Comparison of ENCODE assay signal across 24 mouse cellular contexts in genomic region chr8:34449391-34450044, GRCm38 (mm10).
DNase-seq lines count a peak whose midpoint lies in the region; ATAC-seq and TF ChIP-seq lines count a peak whose summit lies in the region.
"Had no signal": no experiment of that assay in that cellular context is flagged by ENCODE, and none has a peak within 500 bp of the region (broad histone marks: within the 10 kb centered on the region; RNA-seq: fewer than 3 reads in every experiment).

No protein-coding gene starts in this region.

- H3K36me3 ChIP-seq in embryonic facial prominence, embryonic 14.5 days (ENCODE audit: control insufficient read depth, insufficient read depth, low read length), result no peaks in the 10 kb centered on the region
- 0 out of 2 replicates have a peak, but pooled peaks cover 3% of the 10 kb centered on the region for H3K36me3 ChIP-seq in embryonic facial prominence, embryonic 10.5 days (replicated peaks)
- H3K36me3 ChIP-seq in heart, embryonic 15.5 days, result no peaks in the 10 kb centered on the region
- H3K36me3 ChIP-seq in heart, embryonic 12.5 days, result no peaks in the 10 kb centered on the region
- no peaks in the 10 kb centered on the region for H3K36me3 ChIP-seq in kidney, embryonic 15.5 days
- H3K36me3 ChIP-seq in kidney, postnatal 0 days (ENCODE audit: insufficient read depth, low read length), result no peaks in the 10 kb centered on the region
- H3K36me3 ChIP-seq: embryonic facial prominence, embryonic 13.5 days; forebrain, embryonic 15.5 days; G1E had no signal

- H3K27me3 ChIP-seq in embryonic facial prominence, embryonic 14.5 days (replicated peaks; ENCODE audit: control insufficient read depth, insufficient read depth, low read length), result no peaks in the 10 kb centered on the region
- no peaks in the 10 kb centered on the region for H3K27me3 ChIP-seq in embryonic facial prominence, embryonic 10.5 days (replicated peaks; ENCODE audit: low read depth, poor library complexity, severe bottlenecking)
- H3K27me3 ChIP-seq in heart, embryonic 15.5 days, result no peaks in the 10 kb centered on the region
- H3K27me3 ChIP-seq in heart, embryonic 12.5 days (replicated peaks), result no peaks in the 10 kb centered on the region
- H3K27me3 ChIP-seq in kidney, embryonic 15.5 days, result no peaks in the 10 kb centered on the region
- no peaks in the 10 kb centered on the region for H3K27me3 ChIP-seq in kidney, postnatal 0 days (ENCODE audit: insufficient read depth, low read length)
- H3K27me3 ChIP-seq: embryonic facial prominence, embryonic 13.5 days; forebrain, embryonic 13.5 days; forebrain, embryonic 15.5 days; Patski had no signal

- peaks cover 6% of the 10 kb centered on the region for H3K4me1 ChIP-seq in embryonic facial prominence, embryonic 14.5 days (ENCODE audit: control insufficient read depth, insufficient read depth, low read length)
- peaks cover 45% of the 10 kb centered on the region for H3K4me1 ChIP-seq in embryonic facial prominence, embryonic 10.5 days
- peaks cover 23% of the 10 kb centered on the region for H3K4me1 ChIP-seq in heart, embryonic 15.5 days (replicated peaks)
- peaks cover 45% of the 10 kb centered on the region for H3K4me1 ChIP-seq in heart, embryonic 12.5 days (replicated peaks)
- H3K4me1 ChIP-seq in kidney, embryonic 15.5 days, result peaks cover 15% of the 10 kb centered on the region
- H3K4me1 ChIP-seq in kidney, postnatal 0 days (replicated peaks; ENCODE audit: insufficient read depth, low read length), result no peaks in the 10 kb centered on the region; the same call in 1 of the 2 replicates

- no peaks in the 10 kb centered on the region for H3K9me3 ChIP-seq in embryonic facial prominence, embryonic 14.5 days (ENCODE audit: control insufficient read depth, low read length)
- H3K9me3 ChIP-seq in embryonic facial prominence, embryonic 10.5 days, result peaks cover 4% of the 10 kb centered on the region; the same call in 1 of the 2 replicates
- no peaks in the 10 kb centered on the region for H3K9me3 ChIP-seq in heart, embryonic 15.5 days (replicated peaks)
- H3K9me3 ChIP-seq in heart, embryonic 12.5 days (replicated peaks), result 0 out of 2 replicates have a peak, but pooled peaks cover 6% of the 10 kb centered on the region
- H3K9me3 ChIP-seq in kidney, embryonic 15.5 days (replicated peaks), result 0 out of 2 replicates have a peak, but pooled peaks cover 3% of the 10 kb centered on the region
- no peaks in the 10 kb centered on the region for H3K9me3 ChIP-seq in kidney, postnatal 0 days (replicated peaks; ENCODE audit: low read length)
- H3K9me3 ChIP-seq: embryonic facial prominence, embryonic 13.5 days; forebrain, embryonic 13.5 days; forebrain, embryonic 15.5 days had no signal

- H3K9ac ChIP-seq in embryonic facial prominence, embryonic 14.5 days (ENCODE audit: low read depth, low read length), result no peak overlapping the region
- H3K9ac ChIP-seq in heart, embryonic 15.5 days, result no peak overlapping the region
- no peak overlapping the region for H3K9ac ChIP-seq in heart, embryonic 12.5 days
- no peak overlapping the region for H3K9ac ChIP-seq in kidney, embryonic 15.5 days
- no peak overlapping the region for H3K9ac ChIP-seq in kidney, postnatal 0 days (ENCODE audit: low read depth, low read length)
- H3K9ac ChIP-seq: embryonic facial prominence, embryonic 13.5 days; forebrain, embryonic 13.5 days; forebrain, embryonic 15.5 days had no signal

- no peak overlapping the region for H3K4me3 ChIP-seq in embryonic facial prominence, embryonic 14.5 days (ENCODE audit: low read depth, low read length)
- no peak overlapping the region for H3K4me3 ChIP-seq in embryonic facial prominence, embryonic 10.5 days
- H3K4me3 ChIP-seq in heart, embryonic 15.5 days, result no peak overlapping the region
- H3K4me3 ChIP-seq in heart, embryonic 12.5 days, result no peak overlapping the region
- no peak overlapping the region for H3K4me3 ChIP-seq in kidney, embryonic 15.5 days (replicated peaks)
- no peak overlapping the region for H3K4me3 ChIP-seq in kidney, postnatal 0 days (replicated peaks; ENCODE audit: low read depth, low read length)
- H3K4me3 ChIP-seq: embryonic facial prominence, embryonic 13.5 days; forebrain, embryonic 13.5 days; forebrain, embryonic 15.5 days had no signal

- no peak for DNase-seq in embryonic facial prominence, embryonic 14.5 days (ENCODE audit: low spot score)
- DNase-seq in embryonic facial prominence, embryonic 10.5 days (ENCODE audit: low spot score), result no peak
- DNase-seq in kidney, postnatal 25 days, result no peak
- DNase-seq in kidney, postnatal 0 days (ENCODE audit: low spot score), result peak; percentile 54
- DNase-seq in kidney, adult 9 months, result no peak
- DNase-seq: adrenal gland, adult 8-10 months; adrenal gland, postnatal 14 days; adrenal gland, postnatal 36 days; B cell, adult 2 months; cerebellum, adult 11-12 months; cerebellum, adult 2 months; cerebellum, adult 9-10 months; cerebellum, postnatal 10 days; cerebellum, postnatal 25 days had no signal

- no peak overlapping the region for H3K4me2 ChIP-seq in embryonic facial prominence, embryonic 14.5 days (ENCODE audit: low read depth, low read length)
- H3K4me2 ChIP-seq in heart, embryonic 15.5 days, result no peak overlapping the region
- no peak overlapping the region for H3K4me2 ChIP-seq in heart, embryonic 12.5 days
- H3K4me2 ChIP-seq in kidney, embryonic 15.5 days, result no peak overlapping the region
- H3K4me2 ChIP-seq in kidney, postnatal 0 days (ENCODE audit: low read length), result no peak overlapping the region
- H3K4me2 ChIP-seq: embryonic facial prominence, embryonic 13.5 days; forebrain, embryonic 13.5 days; forebrain, embryonic 15.5 days had no signal

- no peak overlapping the region for H3K27ac ChIP-seq in embryonic facial prominence, embryonic 14.5 days (replicated peaks; ENCODE audit: low read depth, low read length)
- no peak overlapping the region for H3K27ac ChIP-seq in embryonic facial prominence, embryonic 10.5 days (replicated peaks)
- 0 out of 2 replicates have a peak overlapping the region, but pooled peaks have one; percentile 88 for H3K27ac ChIP-seq in heart, embryonic 15.5 days
- H3K27ac ChIP-seq in heart, embryonic 12.5 days (ENCODE audit: poor library complexity, severe bottlenecking), result no peak overlapping the region
- H3K27ac ChIP-seq in kidney, embryonic 15.5 days, result no peak overlapping the region
- H3K27ac ChIP-seq in kidney, postnatal 0 days, result no peak overlapping the region
- H3K27ac ChIP-seq: embryonic facial prominence, embryonic 13.5 days; forebrain, embryonic 13.5 days; forebrain, embryonic 15.5 days had no signal

- TF ChIP-seq CTCF in kidney, postnatal 0 days (IDR thresholded peaks at IDR 0.05; ENCODE audit: low read depth), result no peak

- WGBS in embryonic facial prominence, embryonic 14.5 days, result 68% methylated on average over 11 of the region's 11 CpGs
- WGBS in embryonic facial prominence, embryonic 10.5 days, result 74% methylated on average over 11 of the region's 11 CpGs
- WGBS in heart, embryonic 15.5 days, result 84% methylated on average over 11 of the region's 11 CpGs
- 84% methylated on average over 11 of the region's 11 CpGs for WGBS in heart, embryonic 12.5 days
- WGBS in kidney, embryonic 15.5 days, result 62% methylated on average over 11 of the region's 11 CpGs
- 62% methylated on average over 11 of the region's 11 CpGs for WGBS in kidney, postnatal 0 days

- ATAC-seq in embryonic facial prominence, embryonic 14.5 days (ENCODE audit: low read depth), result peak; percentile 54; the same call in 1 of the 2 replicates
- no peak for ATAC-seq in heart, embryonic 15.5 days (replicated peaks; ENCODE audit: insufficient number of reproducible peaks, insufficient read depth, low FRiP score, low read depth)
- ATAC-seq in heart, embryonic 12.5 days (ENCODE audit: insufficient number of reproducible peaks, low FRiP score), result no peak
- ATAC-seq in kidney, embryonic 15.5 days (replicated peaks; ENCODE audit: low FRiP score), result peak; percentile 68
- ATAC-seq in kidney, postnatal 0 days (replicated peaks; ENCODE audit: low FRiP score, low read depth), result no peak
- ATAC-seq: activated CD4-positive, CD25-positive, alpha-beta regulatory T cell, adult 4 months; CD4-positive, CD25-positive, alpha-beta regulatory T cell, adult 4 months; forebrain, embryonic 13.5 days; forebrain, embryonic 15.5 days; Patski had no signal

Comparison
In these comparisons a context has a peak if more than half of its experiments do, and no peak if none do; other contexts are left out.
1. ATAC-seq: peak in embryonic facial prominence, embryonic 14.5 days (single experiment) and kidney, embryonic 15.5 days (single experiment); none in heart, embryonic 15.5 days (single experiment), heart, embryonic 12.5 days (single experiment) and kidney, postnatal 0 days (single experiment).